Mouse (Mus musculus): ENCODE results near the gene Dgat2.

The Dgat2 gene

GRCm38 (mm10) chr7:99161529-99161928 lies 21.0 kb downstream of the Dgat2 start:
- no peak for DNase-seq

GRCm38 (mm10) chr7:99160995-99161394 lies 21.5 kb downstream of the Dgat2 start:
- no peak for DNase-seq

GRCm38 (mm10) chr7:99159446-99159845 lies 23.1 kb downstream of the Dgat2 start:
- no peak for DNase-seq

GRCm38 (mm10) chr7:99158904-99159303 lies 23.6 kb downstream of the Dgat2 start:
- no peak for DNase-seq

GRCm38 (mm10) chr7:99158011-99158410 lies 24.5 kb downstream of the Dgat2 start:
- DNase-seq = no peak

GRCm38 (mm10) chr7:99156737-99157136 lies 25.8 kb downstream of the Dgat2 start:
- DNase-seq = no peak

- DNase-seq = peak; percentile 56 to 69
Measured at GRCm38 (mm10) chr7:99155311-99156289, 26.9 kb downstream of the Dgat2 start.

GRCm38 (mm10) chr7:99154648-99155151 lies 27.8 kb downstream of the Dgat2 start:
- peak in 1 of 2 experiments; percentile 51 for DNase-seq

- DNase-seq = no peak
Measured at GRCm38 (mm10) chr7:99153686-99154202, 28.8 kb downstream of the Dgat2 start.

GRCm38 (mm10) chr7:99152756-99153155 lies 29.8 kb downstream of the Dgat2 start:
- DNase-seq = no peak

GRCm38 (mm10) chr7:99151342-99151741 lies 31.2 kb downstream of the Dgat2 start:
- DNase-seq = peak; percentile 94 to 96

GRCm38 (mm10) chr7:99149017-99149416 lies 33.5 kb downstream of the Dgat2 start:
- DNase-seq = no peak

- DNase-seq = no peak
Measured at GRCm38 (mm10) chr7:99147494-99147893, 35.0 kb downstream of the Dgat2 start.

GRCm38 (mm10) chr7:99146906-99147305 lies 35.6 kb downstream of the Dgat2 start:
- DNase-seq = no peak

GRCm38 (mm10) chr7:99146011-99146410 lies 36.5 kb downstream of the Dgat2 start:
- DNase-seq = no peak

- no peak for DNase-seq
Measured at GRCm38 (mm10) chr7:99144616-99145015, 37.9 kb downstream of the Dgat2 start.

- no peak for DNase-seq
Measured at GRCm38 (mm10) chr7:99143244-99143643, 39.3 kb downstream of the Dgat2 start.

- no peak for DNase-seq
Measured at GRCm38 (mm10) chr7:99141919-99142606, 40.5 kb downstream of the Dgat2 start.

- DNase-seq = peak; percentile 99 to 100
Measured at GRCm38 (mm10) chr7:99140984-99141918, 41.3 kb downstream of the Dgat2 start, which contains the start of gene Uvrag. TSS of gene Uvrag (minus strand) at chr7:99141141.

GRCm38 (mm10) chr7:99140511-99140910 lies 42.0 kb downstream of the Dgat2 start:
- DNase-seq = no peak

GRCm38 (mm10) chr7:99139841-99140491 lies 42.6 kb downstream of the Dgat2 start:
- peak; percentile 39 to 40 for DNase-seq

- DNase-seq = no peak
Measured at GRCm38 (mm10) chr7:99137541-99137940, 45.0 kb downstream of the Dgat2 start.
